Mouse (Mus musculus) cortical plate, adult 2 months (tissue): Measurements from ENCODE around the gene Atp13a2.

Experiments used
- CTCF ChIP-seq: fragments of 200-500 bp; IDR thresholded peaks from 2 replicates; pipeline ENCODE4 v1.5.1; 2011; ENCODE audit warnings: mild to moderate bottlenecking, control low read depth, low read length; ENCODE audit not compliant: insufficient read depth; ENCODE audit errors: extremely low read depth
- POLR2A ChIP-seq: fragments of 200-500 bp; IDR thresholded peaks from 2 replicates; pipeline ENCODE4 v1.6.1; 2011; ENCODE audit warnings: mild to moderate bottlenecking, low read length, control low read depth; ENCODE audit not compliant: insufficient read depth; ENCODE audit errors: extremely low read depth

DNA sequence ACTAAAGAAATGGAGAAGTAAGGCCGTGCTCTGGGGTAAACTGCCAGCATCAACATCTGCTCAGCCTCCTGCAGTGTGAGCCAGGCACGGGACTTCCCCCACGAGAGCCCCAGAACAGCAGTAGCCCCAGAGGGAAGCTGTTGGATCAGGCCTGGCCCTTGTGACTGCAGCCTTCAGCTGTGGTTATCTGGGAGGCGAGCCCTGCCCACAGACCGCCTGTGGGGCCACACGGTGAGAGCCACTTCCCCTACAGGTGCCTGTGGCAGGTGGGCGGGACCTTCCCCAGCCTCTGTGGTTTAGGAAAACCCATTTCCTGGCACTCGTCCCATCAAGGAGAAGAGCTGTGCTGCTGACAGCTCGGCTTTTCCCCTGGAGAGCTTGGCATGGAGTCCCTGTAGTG is 3.2 kb upstream of the Atp13a2 start:
- TF ChIP-seq CTCF (no peak), POLR2A (no peak)
